Mouse (Mus musculus) layer of hippocampus, adult 18-20 months (tissue): Measurements from ENCODE around the gene Krt16. TPM values are rescaled to one million over a fixed set of nuclear protein-coding genes. Genes with fewer than 3 reads are reported as not detected.
A peak's percentile ranks its signal among the peaks of the same experiment; 100 is the strongest.

Experiments used
- DNase-seq, 2 experiments: peaks; one replicate each; pipeline ENCODE4 v3.0.0; 2022; ENCODE audit warnings: low spot score in 2 of 2
- long read RNA-seq: library from polyadenylated mRNA; stranded (forward); transcript quantifications from one replicate; pipeline ENCODE4 v2.0.0, GENCODE M21; 2021
- total RNA-seq, 2 experiments: library from RNA; stranded (reverse); gene quantifications; 2 replicates each; pipeline ENCODE4 v1.2.3; 2021

Krt16 gene
- not detected for total RNA-seq
- long read RNA-seq: 0 reads

GRCm38 (mm10) chr11:100248852-100249465 is at the start of gene Krt16:
Gene Krt16, minus strand, starts transcription at chr11:100248902.
- no peak for DNase-seq

GRCm38 (mm10) chr11:100297801-100298200 is 49.1 kb upstream of the Krt16 start:
- no peak for DNase-seq

- peak; percentile 61 to 82 for DNase-seq
These were observed 46.6 kb upstream of the Krt16 start for GRCm38 (mm10) chr11:100295308-100295707.

GRCm38 (mm10) chr11:100292884-100293283 is 44.2 kb upstream of the Krt16 start:
- DNase-seq: no peak

GRCm38 (mm10) chr11:100290235-100290634 is 41.5 kb upstream of the Krt16 start:
- DNase-seq: no peak

GRCm38 (mm10) chr11:100288942-100289341 is 40.2 kb upstream of the Krt16 start:
- no peak for DNase-seq

- DNase-seq: no peak
These were observed 38.3 kb upstream of the Krt16 start for GRCm38 (mm10) chr11:100287024-100287423.

- DNase-seq: no peak
These were observed 36.3 kb upstream of the Krt16 start for GRCm38 (mm10) chr11:100284988-100285387.

- peak in 1 of 2 experiments; percentile 70 for DNase-seq
These were observed 33.8 kb upstream of the Krt16 start for GRCm38 (mm10) chr11:100282549-100282948.

GRCm38 (mm10) chr11:100281596-100282544 is 33.2 kb upstream of the Krt16 start:
- peak; percentile 64 to 94 for DNase-seq

- no peak for DNase-seq
These were observed 30.1 kb upstream of the Krt16 start for GRCm38 (mm10) chr11:100278759-100279158.

GRCm38 (mm10) chr11:100277726-100278480 is 29.2 kb upstream of the Krt16 start:
- DNase-seq: no peak

GRCm38 (mm10) chr11:100275466-100275865 is 26.8 kb upstream of the Krt16 start:
- no peak for DNase-seq

- DNase-seq: no peak
These were observed 26.0 kb upstream of the Krt16 start for GRCm38 (mm10) chr11:100274719-100275118.

- no peak for DNase-seq
These were observed 23.2 kb upstream of the Krt16 start for GRCm38 (mm10) chr11:100271878-100272277.

GRCm38 (mm10) chr11:100269821-100270332 is 21.2 kb upstream of the Krt16 start, which contains the start of gene Krt42:
Gene Krt42, minus strand, starts transcription at chr11:100269871.
- no peak for DNase-seq

GRCm38 (mm10) chr11:100262058-100262980 is 13.6 kb upstream of the Krt16 start:
- no peak for DNase-seq

GRCm38 (mm10) chr11:100261235-100261605 is 12.5 kb upstream of the Krt16 start:
- no peak for DNase-seq

- no peak for DNase-seq
These were observed 12.0 kb upstream of the Krt16 start, which contains the start of gene Krt17 for GRCm38 (mm10) chr11:100260514-100261234. Gene Krt17, minus strand, starts transcription at chr11:100261029.
